Mouse (Mus musculus) cerebellum, postnatal 25 days (tissue): ENCODE data around the gene Nudt8.
A peak's percentile ranks its signal among the peaks of the same experiment; 100 is the strongest.
"Not testable (repeated sequence)": the region's sequence is repeated elsewhere in the genome, so short reads cannot be mapped to it uniquely, and the experiment has no call there.

Source experiments
- DNase-seq, 2 experiments: peaks; one replicate each; pipeline ENCODE4 v3.0.0; 2021; ENCODE audit warnings: mixed read lengths in 2 of 2

Nudt8 gene

GRCm38 (mm10) chr19:4017921-4018587 lies 17.7 kb downstream of the Nudt8 start:
- DNase-seq = no peak

DNA sequence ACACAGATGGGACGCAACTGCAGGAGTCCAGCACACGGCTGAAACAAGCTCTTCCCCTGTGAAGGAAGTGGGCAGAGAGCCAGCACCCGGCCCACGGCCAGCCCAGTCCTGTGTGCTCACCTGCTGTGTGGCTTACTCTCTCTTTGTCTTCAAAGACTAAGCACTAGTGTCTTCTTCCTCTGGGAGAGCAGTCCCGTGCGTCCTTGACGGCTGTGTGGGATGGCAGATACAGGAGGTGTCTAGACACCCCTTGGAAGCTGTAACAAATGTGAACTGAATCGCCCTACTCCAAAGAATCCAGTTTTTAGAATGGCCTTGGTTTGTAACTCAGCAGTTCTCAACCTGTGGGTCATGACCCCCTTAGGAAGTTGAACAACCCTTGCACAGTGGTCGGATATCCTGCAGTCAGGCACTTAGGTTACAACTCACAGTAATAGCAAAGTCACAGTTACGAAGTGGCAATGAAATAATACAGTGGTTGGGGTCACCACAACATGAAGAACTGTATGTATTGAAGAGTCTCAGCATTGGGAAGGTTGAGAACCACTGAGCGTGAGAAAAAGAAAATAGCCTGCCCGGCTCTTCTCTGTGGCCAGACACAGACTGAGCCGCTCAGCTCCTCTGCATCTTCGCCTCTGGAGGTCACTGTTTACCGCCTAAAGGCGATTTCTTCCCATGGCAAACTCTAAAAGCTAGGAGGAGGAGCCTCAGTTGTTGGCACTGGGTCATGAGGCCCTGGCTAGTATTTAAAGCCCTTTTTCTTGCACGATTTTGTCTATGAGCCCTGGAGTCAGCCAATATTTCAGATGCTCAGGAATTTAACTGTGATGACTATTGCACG lies 18.6 kb downstream of the Nudt8 start:
- peak; percentile 82 to 89 for DNase-seq

GRCm38 (mm10) chr19:4023185-4023584 lies 22.8 kb downstream of the Nudt8 start:
- no peak for DNase-seq

GRCm38 (mm10) chr19:4027576-4027975 lies 27.2 kb downstream of the Nudt8 start:
- no peak for DNase-seq

DNA sequence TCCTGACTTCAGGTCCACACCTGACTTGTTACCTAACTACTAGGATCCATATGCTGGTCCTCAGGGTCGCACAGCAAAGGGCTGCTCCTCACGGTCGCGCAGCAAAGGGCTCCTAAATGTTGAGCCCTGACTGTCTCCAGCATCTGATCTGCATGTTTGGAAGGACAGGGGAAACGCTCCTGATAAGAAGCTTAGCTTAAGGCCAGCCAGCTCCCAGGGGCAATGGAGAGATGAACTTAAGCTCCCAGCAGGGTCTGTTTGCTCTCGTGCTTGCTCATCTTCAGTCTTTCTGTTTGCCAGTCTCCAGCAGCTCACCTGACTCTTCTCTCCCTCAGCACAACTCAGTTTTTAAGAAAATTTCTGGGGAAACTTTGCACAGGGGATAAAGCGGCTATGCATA lies 32.3 kb downstream of the Nudt8 start:
- no peak for DNase-seq

DNA sequence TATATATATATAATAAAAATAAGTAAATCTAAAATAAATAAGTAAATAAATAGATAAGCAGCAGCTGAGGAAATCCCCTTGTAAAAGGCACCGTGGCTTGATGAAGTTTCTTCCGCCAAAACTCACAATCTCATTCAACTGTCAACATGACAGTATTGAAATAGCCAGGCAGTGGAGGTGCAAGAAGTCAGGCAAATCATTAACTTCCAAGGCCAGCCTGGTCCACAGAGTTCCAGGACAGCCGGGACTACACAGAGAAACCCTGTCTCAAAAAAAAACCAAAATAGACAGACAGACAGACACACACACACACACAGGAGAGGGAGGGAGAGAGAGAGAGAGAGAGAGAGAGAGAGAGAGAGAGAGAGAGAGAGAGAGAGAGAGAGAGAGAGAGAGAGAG lies 32.9 kb downstream of the Nudt8 start:
- DNase-seq = no peak

DNA sequence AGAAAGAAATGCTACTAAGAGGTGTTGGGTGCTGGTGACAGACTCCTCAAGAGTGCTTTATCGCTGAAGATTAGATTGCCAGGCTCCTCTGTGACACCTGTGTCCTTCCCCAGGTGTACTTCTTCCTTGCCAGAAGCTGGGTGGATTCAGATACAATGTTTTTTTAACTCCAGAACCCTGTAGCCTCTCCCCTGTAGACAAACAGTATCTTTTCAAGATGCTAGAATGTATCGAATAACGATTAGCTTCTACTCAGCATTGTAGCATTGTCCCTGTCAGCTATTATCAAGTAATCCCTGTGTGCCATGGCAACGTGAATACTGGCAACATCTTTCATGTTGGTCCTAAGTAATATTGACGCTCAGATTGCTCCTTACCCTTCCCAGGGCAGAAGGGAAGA lies 33.4 kb downstream of the Nudt8 start:
- no peak for DNase-seq

- no peak for DNase-seq
Measured at GRCm38 (mm10) chr19:4036327-4037045, 36.1 kb downstream of the Nudt8 start.

- DNase-seq = not testable (repeated sequence)
Measured at GRCm38 (mm10) chr19:4037154-4037787, 36.9 kb downstream of the Nudt8 start.

GRCm38 (mm10) chr19:4037788-4038232 lies 37.4 kb downstream of the Nudt8 start, which contains the start of gene Gstp1:
Gene Gstp1, minus strand, starts transcription at chr19:4037985.
- DNase-seq = peak; percentile 80 to 86

DNA sequence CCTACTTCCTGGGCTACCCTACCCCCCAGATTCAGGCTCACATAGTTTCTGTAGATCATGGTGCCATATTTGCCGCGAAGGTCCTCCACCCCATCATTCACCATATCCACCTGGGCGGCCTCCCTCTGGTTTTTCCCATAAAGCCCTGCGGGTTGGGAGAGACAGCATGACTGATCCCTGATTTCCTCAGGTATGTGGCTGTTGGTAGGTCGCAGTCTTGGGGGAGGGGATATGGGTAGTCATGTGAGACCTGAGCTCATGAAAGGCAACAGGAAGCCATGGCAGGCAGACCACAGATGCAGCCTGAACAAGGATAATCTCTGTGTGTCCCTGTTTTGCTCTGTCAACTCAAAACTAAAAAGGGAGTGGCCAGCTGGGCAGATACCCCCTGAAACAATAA lies 40.6 kb downstream of the Nudt8 start:
- not testable (repeated sequence) for DNase-seq

DNA sequence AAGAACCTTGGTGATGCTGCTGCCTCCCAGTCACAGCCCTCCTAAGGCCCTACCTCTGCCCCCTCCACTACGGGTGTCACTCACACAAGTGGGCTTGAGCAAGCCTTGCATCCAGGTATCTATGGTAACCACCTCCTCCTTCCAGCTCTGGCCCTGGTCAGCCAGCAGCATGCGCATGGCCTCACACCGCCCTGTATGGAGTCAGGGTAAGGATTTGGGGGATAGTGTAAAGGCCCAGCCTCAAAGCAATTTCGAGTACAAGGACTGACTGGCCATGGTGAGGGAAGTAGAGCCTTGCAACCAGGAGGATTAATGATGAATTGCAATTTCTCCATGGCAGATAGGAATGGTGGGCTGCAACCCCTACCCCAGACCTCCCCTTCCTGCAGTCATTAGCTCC lies 41.1 kb downstream of the Nudt8 start:
- not testable (repeated sequence) for DNase-seq

- no peak for DNase-seq
Measured at GRCm38 (mm10) chr19:4042124-4042523, 41.7 kb downstream of the Nudt8 start.

DNA sequence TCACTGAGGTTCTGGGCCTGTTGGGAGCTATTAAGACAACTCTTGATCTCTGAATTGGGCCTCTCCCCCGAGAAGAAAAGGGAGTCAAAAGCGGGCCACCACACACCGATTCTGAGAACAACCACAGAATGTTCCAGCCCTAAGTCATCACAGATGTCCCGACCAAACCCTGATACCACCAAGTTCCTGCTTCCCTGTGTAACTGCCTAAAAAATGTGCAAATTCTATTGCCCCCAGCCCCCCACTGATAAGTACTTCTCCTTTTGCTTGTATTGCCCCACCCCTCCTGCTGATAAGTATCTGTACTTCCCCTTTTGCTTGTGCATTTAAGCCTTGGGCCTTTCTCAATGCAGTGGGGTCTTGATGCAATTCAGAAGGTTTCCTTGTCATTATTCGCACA lies 43.7 kb downstream of the Nudt8 start:
- DNase-seq = not testable (repeated sequence)

DNA sequence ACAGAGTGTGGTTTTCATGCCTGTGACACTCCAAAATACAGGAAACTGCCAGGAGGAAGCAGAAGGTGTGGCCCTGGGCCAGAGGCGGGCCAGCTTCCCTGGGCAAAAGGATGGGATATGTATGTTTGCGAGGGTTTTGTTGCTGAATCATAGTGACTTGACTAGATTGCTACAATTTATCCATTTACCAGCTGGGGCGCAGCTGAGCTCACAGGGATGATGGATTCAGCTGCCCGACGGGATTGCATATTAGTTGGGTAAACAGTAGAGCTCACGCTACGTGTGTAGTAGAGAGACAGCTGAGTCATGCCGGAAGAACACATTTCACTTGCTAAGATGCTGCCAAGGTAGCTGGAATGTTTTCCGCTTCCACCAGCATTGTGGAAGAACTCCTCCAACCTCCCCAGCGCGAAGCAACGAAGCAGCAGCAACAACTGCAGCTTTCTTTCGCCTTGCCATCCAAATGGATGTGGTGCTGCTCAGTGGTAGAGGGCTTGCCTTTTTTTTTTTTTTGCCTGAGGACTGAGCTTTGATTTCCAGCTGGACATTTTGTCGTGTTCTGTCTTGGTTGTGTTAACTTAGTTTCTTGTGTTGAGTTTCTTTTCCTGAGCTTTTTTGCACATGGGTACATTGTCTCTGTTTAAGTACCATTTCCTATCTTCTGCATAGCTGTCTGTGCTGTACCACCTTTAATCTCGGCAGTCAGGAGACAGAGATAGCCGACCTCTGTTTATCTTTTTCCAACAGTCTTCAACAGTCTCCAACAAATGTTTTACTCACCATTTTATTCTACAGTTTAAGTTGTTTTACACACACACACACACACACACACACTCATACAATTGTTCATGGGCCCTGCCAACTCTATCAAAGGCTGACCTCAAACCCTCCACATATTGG lies 45.8 kb downstream of the Nudt8 start, which contains the start of gene Gstp2:
TSS of gene Gstp2 (minus strand) at position 58 of the 900 bp plus-strand sequence.
- DNase-seq = peak; percentile 82 to 87

GRCm38 (mm10) chr19:4046866-4047254 lies 46.5 kb downstream of the Nudt8 start:
- no peak for DNase-seq

DNA sequence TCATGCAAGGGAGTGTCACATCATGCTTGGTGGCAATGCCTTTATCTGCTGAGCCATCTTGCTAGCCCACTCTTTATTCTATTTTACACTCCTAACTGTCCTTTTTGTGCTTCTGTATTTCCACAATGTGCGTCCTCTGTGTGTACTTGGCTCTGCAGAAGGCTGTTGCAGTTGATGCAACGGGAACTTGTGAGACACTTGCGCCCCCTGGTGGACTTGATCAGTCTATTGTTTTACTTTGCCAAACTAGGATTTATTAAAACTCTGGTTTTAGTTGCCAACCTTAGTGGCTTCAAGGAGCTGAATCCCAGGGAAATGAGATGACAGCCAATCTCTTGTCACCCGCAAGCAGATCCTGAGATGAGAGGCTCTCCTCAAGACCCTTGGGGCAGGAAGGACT lies 47.5 kb downstream of the Nudt8 start:
- DNase-seq = peak; percentile 81 to 92

GRCm38 (mm10) chr19:4049069-4049468 lies 48.7 kb downstream of the Nudt8 start:
- DNase-seq = not testable (repeated sequence)

- DNase-seq = peak in 1 of 2 experiments; percentile 41
Measured at GRCm38 (mm10) chr19:4051016-4051415, 50.6 kb downstream of the Nudt8 start.
